Mouse (Mus musculus): ENCODE results near the gene Chn1.

The Chn1 gene

GRCm38 (mm10) chr2:73560899-73561664 is 214.1 kb downstream of the Chn1 start:
- DNase-seq (ENCODE audit: low spot score in 2 of 2): no peak
